Mouse (Mus musculus): Measurements from ENCODE around the gene Hoxb5.
A peak's percentile ranks its signal among the peaks of the same experiment; 100 is the strongest.

The Hoxb5 gene

GRCm38 (mm10) chr11:96302381-96303150 lies 570 bp upstream of the Hoxb5 start:
- no peak for DNase-seq (ENCODE audit: low spot score)

GRCm38 (mm10) chr11:96304381-96305195 lies 1.5 kb downstream of the Hoxb5 start:
- DNase-seq (ENCODE audit: low spot score), result no peak

DNA sequence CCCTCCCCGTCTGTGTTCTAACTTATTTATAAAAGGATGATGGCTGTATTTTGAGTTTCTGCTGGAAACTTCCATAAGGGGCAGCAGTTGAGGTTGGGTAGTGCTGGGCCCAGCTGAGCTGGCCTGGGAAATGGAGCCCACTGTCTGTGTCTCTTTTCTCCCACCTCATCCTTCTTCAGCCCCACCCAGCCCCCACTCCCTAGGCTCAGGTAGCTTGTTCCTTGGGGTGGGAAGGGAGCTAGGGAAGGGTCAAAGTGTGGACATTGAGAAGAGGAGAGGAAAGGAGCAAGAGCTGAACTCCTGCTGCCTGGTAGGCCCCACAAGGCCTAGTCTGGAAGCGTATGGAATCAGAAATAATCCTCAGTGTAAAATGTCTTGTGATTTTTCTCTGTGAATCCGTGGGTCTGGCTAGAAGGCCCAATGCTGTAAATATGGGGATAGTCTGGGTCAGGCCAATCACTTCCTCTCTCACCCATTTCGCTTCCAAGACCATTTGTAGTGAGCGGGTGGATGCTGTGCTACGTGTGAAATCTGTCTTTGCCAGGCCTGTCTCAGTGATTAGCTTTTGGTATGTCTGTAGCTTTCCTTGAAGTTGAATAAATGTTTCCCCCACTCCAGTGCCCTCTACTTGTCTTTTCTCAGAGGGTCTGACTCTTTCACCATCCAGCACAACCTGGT lies 2.5 kb downstream of the Hoxb5 start:
- no peak for DNase-seq (ENCODE audit: low spot score)

- DNase-seq (ENCODE audit: low spot score), result no peak
Measured at GRCm38 (mm10) chr11:96306183-96306907, 3.2 kb downstream of the Hoxb5 start.

DNA sequence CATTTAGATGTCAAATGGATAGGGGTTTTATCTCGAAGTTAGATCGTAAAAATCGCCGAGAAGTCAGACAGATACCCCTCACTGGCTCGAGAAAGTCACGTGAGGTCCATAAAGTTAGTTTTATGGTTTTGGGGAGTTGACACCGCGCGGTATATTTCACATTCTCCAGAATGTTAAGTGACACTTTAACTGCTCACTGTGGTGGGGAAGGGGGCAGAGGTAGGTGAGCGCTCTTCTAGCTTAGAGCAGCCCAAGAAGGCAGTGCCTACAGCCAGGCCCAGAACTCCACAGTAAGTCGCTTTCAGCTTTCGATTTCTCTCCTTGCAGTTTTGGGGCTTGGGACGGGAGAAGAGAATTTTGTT lies 3.8 kb downstream of the Hoxb5 start:
- DNase-seq (ENCODE audit: low spot score), result no peak

GRCm38 (mm10) chr11:96308763-96309162 lies 5.6 kb downstream of the Hoxb5 start:
- no peak for DNase-seq (ENCODE audit: low spot score)

- no peak for DNase-seq (ENCODE audit: low spot score)
Measured at GRCm38 (mm10) chr11:96309288-96309687, 6.2 kb downstream of the Hoxb5 start.

DNA sequence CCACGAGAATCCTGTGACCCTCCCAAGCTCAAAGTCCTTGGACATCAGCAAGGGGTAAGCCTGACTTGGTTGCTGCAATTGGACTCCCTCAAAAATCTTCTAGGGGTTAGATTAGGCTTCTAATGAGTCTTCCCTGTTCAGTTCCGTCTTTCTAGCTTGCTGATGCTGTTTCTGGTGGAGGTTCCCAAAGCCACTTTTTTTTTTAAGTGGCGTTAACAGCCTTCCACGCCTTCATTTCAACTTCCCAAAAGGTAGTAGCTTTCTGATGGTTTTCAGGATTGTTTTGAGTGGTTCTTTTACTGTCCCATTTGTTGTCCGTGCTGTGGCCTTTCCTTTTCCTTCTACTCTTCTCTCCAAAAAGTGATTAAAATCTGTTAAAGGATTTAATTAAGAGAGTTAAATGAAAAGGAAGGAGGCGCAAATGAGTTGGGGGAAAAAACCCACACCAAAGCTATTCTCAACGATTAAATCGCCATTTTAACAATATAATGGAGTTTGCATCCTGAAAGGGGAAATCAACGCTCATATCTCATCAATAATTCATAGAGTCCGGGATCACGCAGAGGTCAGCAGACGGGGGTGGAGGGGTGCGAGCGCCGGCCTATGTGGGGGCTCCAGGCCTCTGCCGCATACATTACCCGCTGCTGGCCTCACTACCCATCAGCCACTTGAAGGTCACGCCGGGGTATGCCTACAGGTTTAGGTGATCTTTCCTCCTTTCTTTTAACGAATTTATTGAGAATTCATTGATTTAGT lies 7.2 kb downstream of the Hoxb5 start:
- DNase-seq (ENCODE audit: low spot score), result no peak

GRCm38 (mm10) chr11:96311097-96311496 lies 8.0 kb downstream of the Hoxb5 start:
- no peak for DNase-seq (ENCODE audit: low spot score)

GRCm38 (mm10) chr11:96311520-96312417 lies 8.6 kb downstream of the Hoxb5 start:
- peak; percentile 58 for DNase-seq (ENCODE audit: low spot score)

DNA sequence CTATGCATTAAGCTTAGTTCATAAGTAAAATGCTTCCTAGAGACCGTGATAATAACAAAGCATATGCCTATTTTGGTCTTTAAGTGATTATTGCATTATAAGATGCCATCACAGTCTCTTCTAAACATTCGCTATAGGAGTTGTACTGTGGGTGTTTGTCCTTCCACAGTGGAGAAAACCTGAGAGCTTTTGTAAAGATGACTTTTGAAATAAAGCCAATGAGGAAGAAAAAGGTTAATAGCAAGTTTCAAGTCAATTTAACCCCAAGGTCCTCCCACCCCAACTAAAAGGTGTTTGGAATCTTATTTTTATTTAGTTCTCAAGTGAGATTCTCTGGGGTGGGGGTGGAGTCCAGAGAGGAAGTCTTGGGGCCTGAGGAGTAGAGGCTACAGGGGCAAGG lies 10.0 kb downstream of the Hoxb5 start:
- no peak for DNase-seq (ENCODE audit: low spot score)

- no peak for DNase-seq (ENCODE audit: low spot score)
Measured at GRCm38 (mm10) chr11:96313806-96314428, 10.8 kb downstream of the Hoxb5 start.

DNA sequence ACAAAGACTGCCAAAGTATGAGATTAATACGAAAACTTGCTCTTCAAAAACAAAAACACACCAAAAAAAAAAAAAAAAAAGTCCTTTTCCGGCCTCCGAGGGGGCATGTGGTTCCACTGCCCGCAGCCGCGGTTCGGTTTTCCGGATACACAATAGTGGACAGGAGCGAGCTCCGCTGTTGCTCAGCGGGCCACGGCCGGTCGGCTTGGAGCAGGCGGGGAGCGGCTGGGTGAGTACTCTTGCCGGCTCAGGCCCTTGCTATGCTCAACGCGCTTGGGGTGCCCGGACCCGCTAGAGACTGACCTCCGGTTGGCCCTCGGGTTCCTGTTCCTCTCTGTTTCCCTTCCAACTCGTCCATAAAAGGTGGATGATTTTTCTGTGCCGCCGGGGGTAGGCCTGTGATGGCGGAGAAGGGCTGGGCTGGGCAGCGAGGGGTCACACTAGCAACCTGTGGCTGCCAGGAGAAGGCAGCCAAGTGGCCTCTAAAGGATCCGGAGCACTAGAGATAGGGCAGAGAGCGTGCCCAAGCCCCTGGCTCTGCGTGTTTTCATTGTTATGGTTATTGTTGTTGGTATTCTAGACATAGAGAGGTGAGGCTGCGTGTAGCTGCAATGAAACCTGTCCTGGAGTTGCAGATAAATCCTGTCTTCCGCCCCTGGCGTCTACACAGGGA lies 11.7 kb downstream of the Hoxb5 start:
- no peak for DNase-seq (ENCODE audit: low spot score)

DNA sequence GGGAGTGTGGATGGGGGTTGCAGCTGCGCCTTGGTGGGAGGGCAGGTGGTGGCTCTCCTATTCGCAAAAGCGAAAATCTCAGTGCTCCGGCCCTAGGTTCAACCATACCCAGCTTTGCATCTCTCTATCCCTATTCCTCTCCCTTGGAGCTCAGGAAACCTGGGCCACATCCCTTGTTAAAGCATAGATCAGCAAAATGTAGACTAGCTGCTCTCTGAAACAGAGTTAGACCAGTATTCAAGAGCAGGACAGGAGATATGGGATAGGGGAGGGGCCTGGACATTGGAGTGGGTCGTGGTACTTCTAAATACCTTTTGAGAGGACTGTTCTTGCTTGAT lies 12.2 kb downstream of the Hoxb5 start:
- no peak for DNase-seq (ENCODE audit: low spot score)

GRCm38 (mm10) chr11:96316696-96317607 lies 13.8 kb downstream of the Hoxb5 start:
- DNase-seq (ENCODE audit: low spot score), result no peak

DNA sequence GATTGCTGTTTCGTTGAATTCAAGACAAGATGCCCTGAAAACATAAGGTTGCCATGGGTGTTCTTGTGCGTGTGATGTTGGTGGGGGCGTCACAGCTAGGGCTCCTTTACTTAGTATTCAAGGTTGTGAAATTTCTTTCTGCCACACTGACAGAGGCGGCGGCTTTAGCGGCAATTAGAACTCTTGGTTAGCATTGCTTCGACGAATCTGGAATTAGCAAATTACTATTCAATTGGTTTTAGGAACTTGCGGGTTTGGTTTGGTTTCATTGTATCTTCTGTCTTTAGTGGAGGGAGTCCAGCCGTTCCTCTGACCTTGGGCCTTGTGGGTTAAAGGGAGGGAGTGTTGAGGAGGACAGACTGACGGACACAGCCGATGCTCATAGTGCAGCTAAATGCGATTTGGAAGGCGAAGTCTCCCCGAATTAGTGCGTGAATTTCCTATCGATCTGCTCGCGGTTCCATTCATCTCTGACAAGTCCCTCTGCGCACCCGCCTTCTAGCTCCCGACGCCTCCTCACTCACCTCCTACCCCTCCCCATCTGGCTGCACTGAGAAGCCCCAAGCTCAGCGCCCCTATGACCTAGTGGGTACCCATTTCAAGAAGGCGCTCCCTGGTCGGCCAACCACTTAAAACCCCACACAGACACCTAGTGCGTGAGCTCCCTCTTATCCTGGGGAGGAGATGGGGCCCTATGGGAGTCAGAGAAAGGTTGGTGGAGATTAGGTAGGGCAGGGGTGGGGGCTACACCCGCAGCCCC lies 14.7 kb downstream of the Hoxb5 start, which contains the start of gene Hoxb4:
Hoxb4 (plus strand) TSS at position 660 of the 760 bp plus-strand sequence.
- DNase-seq (ENCODE audit: low spot score), result no peak

GRCm38 (mm10) chr11:96318368-96319070 lies 15.4 kb downstream of the Hoxb5 start:
- peak; percentile 54 for DNase-seq (ENCODE audit: low spot score)
